Mouse (Mus musculus) ES-CJ7 (cell line): ENCODE results near the gene Atg9b.
"Not testable (repeated sequence)": the region's sequence is repeated elsewhere in the genome, so short reads cannot be mapped to it uniquely, and the experiment has no call there.

Experiments
- DNase-seq: peaks from one replicate; pipeline ENCODE4 v3.0.0; 2011; ENCODE audit warnings: low read depth, low spot score

Atg9b gene

GRCm38 (mm10) chr5:24405389-24405876 is 13.5 kb upstream of the Atg9b start:
- DNase-seq, result no peak

- no peak for DNase-seq
Observed at GRCm38 (mm10) chr5:24404594-24405360, 12.8 kb upstream of the Atg9b start.

DNA sequence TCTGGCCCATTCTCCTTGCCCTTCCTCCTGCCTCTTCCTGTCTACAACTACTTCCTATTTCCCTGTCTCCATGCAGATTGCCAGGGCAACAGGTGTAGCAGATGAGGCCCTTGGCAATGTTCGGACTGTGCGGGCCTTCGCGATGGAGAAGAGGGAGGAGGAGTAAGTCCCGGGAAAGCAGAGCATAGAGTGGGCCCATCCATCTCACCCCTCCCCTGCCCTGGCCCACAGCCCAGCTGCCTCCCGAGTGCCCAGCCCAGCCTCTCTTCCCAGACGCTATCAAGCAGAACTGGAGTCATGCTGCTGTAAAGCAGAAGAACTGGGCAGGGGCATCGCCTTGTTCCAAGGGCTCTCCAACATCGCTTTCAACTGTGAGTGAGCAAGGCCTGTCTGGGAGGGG is 10.0 kb upstream of the Atg9b start:
- DNase-seq, result no peak

DNA sequence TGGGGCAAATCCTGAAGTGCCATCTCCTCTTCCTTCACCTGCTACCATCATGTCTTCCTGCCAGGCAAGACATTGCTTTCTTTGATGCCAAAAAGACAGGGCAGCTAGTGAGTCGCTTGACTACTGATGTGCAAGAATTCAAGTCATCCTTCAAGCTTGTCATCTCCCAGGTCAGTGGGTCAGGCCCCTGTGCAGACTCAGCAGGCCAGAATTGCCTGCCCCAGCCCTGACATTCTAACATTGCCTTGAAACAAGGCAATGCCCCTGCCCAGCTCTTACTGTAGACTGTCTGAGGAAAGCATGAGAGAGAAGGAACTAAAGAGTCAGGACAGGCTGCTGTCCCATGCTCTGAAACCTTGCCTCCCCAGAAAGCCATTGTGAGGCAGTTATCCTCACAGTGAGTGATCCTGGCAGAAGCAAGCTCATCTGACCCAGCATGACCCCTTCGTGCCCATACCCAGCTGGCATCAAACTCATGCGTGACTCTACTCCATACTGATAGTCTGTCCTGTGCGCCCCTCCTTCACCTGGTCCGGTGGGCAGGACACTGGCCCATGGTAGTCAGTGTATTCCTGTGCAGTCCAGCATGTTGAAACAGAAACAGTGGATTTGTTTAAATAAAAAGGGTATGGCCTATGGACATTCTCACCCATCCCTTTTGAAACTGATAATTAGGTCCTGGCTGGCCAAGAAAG is 9.1 kb upstream of the Atg9b start:
- DNase-seq, result no peak

GRCm38 (mm10) chr5:24400362-24400761 is 8.4 kb upstream of the Atg9b start:
- no peak for DNase-seq

DNA sequence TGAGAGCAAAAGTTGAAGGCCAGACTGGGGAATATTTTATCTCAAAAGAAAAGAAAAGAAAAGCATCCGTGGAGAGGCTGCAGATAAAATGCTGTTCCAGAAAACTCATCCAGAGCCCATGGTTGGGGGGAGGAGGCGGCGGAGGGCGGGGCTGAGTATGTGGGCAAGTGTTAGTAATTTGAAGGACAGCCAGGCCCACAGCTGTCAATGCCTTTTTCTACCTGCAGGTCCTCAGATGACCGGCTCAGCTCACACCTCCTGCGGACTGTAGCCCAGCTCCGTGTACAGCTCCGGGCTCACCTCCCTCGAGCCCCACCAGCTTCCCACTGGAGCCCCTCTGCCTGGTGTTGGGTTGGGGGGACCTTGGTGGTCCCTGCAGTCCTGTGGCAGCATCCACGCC is 7.7 kb upstream of the Atg9b start:
- DNase-seq, result no peak

GRCm38 (mm10) chr5:24396254-24396653 is 4.3 kb upstream of the Atg9b start:
- not testable (repeated sequence) for DNase-seq

DNA sequence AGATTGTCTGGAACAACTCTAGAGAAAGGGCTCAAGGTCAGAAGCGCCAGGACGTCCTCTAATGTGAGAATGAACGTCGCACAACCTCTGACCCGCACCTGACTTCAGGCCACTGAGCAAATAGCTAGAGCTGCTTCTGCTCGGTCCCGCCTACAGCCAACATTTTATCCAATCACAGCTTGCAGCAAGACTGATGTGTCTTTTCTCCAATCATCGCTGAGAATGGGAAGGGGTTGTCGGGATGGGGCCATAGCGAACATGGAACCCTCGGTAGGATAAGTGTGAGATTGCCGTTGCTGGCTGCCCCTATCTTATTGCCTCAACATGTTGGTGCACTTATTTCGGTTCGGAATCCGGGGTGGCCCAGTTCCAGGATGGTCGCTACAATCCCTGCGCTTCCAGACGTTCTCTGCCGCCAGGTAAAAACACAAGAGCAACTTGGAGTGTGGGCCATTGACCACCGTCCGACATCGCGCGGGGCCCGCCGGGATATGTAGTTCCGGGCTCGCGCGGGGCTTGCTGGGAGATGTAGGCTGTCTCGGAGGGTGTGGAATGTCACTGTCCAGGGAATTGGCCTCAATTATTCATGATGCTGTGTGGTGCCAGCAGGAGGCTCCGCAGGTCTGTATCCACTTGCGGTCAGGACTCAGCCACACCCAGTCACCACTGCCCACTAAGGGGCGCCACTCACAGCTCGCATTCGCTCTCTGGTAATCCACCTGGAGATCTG is 2.4 kb upstream of the Atg9b start:
- peak; percentile 99 for DNase-seq

DNA sequence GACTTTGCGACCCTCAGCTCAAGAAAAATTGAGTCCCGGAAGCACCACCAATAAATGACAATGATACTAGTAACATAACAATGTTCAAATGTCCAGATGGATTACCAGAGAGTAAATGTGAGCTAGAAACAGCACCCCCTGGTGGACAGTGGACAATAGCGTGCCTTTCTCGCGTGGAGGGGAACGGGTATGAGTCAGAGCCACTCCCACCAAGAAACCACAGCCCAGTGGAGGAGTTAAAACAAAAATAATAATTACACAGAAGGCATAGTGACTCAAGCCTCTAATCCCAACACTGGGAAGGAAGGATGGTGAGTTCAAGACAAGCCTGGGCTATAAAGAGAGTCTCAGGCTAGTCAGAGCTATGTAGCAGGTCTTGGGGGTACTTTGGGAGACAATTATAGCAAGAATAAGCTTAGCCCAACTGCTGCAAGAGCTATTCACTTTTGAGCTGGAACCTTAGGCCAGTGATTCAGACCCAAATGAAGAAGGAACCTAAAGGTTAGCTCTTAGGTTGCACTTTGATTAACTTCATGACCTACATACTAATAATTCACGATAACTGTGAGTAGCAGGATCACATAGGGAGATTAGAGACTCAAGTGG is 1.6 kb upstream of the Atg9b start, which contains the start of gene Abcb8:
TSS of gene Abcb8 (plus strand) at position 272 of the 606 bp plus-strand sequence.
- peak; percentile 86 for DNase-seq

- no peak for DNase-seq
Observed at GRCm38 (mm10) chr5:24392724-24393123, 781 bp upstream of the Atg9b start.

DNA sequence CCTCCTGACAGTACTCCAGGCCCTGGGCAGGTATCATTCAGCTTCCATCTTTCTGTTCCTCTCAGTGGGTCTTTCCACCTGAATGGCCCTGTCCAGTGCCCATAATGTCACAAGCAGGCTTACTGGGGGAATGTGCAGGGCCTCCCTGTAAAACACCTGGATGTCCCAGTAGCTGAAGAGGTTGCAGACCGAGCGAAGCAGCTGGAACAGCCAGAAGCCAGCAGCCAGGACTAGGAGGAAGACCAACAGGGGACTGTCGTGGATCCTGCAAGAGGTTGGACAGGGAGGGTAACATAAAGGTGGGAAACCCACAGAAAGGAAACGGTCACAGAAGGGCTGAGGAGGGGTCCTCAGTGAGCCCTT is 2.3 kb downstream of the Atg9b start:
- DNase-seq, result no peak

DNA sequence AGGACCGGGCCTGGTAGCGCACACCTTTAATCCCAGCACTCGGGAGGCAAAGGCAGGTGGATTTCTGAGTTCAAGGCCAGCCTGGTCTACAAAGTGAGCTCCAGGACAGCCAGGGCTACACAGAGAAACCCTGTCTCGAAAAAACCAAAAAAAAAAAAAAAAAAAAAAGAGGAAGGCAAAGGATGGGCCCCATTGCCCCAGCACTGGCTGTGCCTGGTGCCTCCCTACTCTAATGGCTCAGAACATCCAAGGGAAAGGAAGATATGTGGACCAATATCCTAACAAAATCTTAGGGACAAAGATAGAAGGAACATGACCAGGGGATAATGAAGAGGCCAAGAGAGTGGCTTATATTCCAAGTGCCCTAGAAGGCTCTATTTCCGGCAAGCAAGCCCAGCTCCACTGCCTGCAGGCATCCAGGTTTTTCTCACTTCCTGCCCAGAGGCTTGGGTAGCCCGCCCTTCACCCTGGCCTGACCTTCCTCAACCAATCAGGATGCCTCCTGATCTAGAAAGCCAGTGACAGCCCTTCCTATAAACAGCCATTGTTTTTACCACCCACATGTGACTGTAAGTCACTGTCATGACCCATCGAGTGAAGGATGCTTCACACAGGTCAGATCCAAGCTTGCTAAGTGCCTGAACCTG is 2.8 kb downstream of the Atg9b start:
- peak; percentile 62 for DNase-seq

DNA sequence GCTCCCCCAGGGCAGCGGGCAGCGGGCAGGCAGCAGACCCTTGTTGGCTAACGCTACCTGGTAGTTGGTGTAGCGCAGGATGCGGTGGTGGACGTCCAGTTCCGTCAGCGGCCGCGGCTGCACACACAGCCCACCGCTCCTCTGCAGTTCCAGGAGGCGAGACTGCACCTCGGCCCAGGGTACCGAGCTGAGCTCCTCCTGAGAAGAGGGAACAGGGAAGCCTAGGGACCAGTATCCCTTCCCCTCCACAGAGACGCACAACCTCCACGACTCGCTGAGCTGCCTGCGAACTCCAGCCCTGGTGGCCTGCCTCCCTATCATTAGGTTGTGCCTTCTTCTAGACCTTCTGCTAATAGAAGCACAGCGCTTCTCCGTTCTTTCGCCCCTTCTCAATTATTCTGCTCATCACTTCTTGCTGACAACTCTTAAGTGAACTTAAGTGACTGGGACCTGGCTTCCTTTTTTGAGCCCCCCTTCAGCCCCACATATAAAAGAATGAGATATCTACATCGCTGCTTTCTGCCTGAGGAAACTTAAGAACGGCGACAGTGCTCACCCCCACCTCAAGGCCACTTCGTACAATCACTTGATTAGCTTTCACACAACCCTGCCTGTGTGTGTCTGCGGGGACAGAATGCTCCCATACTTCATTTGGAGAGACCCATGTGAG is 3.6 kb downstream of the Atg9b start:
- DNase-seq, result no peak

GRCm38 (mm10) chr5:24387264-24388241 is 4.4 kb downstream of the Atg9b start:
- peak; percentile 67 for DNase-seq

GRCm38 (mm10) chr5:24385887-24386550 is 5.9 kb downstream of the Atg9b start:
- DNase-seq, result no peak

GRCm38 (mm10) chr5:24385374-24385773 is 6.6 kb downstream of the Atg9b start:
- DNase-seq, result no peak

GRCm38 (mm10) chr5:24384407-24384806 is 7.5 kb downstream of the Atg9b start:
- no peak for DNase-seq

DNA sequence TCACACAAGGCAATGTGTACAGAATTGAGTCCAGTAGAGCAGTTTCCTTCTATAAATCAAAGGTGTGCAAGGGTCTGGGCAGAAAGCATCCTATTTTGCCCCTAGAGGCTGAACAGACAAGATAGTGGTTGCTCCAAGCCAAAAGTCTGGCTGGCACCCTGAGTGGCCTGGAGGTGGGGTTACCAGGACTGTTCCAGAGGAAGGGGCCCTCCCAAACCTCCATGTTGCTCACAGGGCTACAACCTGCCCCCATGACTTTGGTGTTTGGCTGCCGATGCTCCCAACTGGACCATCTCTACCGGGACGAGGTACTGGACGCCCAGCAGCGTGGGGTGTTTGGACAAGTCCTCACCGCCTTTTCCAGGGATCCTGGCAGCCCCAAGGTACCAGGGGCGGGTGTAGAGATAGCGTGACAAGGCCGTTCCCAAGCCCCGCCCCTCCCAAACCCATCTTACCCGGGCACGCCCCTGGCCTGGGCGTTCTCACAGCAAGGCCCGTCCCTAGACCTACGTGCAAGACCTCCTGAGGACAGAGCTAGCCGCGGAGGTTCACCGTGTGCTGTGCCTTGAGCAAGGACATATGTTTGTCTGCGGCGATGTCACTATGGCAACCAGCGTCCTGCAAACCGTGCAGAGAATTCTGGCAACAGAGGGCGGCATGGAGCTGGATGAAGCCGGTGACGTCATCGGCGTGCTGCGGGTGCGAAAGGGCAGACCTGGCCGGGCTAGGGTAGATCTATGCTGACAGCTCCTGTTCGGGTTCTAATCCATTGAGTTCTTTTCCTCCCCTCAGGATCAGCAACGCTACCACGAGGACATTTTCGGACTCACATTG is 8.7 kb downstream of the Atg9b start:
- peak; percentile 99 for DNase-seq
